Mouse (Mus musculus): ENCODE measurements around the gene Vsig8. TPM values are rescaled to one million over a fixed set of nuclear protein-coding genes. Genes with fewer than 3 reads are reported as not detected.

Gene Vsig8
- not detected for total RNA-seq (2023)

DNA sequence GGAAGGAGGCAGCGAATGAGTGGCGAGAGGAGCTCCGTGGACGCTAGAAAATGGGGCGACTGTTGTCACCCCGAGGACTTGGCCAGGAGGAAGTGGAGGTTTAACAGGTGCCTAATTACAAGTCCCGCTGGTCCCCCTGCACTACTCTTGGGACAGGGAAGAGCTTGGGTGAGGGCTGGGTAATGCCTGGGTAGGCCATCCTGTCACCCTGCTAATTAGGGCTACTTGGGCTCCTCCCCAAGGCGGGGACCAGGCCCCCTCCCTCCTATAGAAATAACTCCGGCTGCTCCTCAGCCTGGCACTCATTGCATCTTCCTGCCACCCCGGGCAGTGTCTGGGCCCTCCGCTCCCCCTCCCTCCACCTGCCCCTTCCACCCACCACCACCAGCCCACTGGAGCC lies at the start of gene Vsig8:
Vsig8 (plus strand) TSS at position 301 of the 400 bp plus-strand sequence.

DNA sequence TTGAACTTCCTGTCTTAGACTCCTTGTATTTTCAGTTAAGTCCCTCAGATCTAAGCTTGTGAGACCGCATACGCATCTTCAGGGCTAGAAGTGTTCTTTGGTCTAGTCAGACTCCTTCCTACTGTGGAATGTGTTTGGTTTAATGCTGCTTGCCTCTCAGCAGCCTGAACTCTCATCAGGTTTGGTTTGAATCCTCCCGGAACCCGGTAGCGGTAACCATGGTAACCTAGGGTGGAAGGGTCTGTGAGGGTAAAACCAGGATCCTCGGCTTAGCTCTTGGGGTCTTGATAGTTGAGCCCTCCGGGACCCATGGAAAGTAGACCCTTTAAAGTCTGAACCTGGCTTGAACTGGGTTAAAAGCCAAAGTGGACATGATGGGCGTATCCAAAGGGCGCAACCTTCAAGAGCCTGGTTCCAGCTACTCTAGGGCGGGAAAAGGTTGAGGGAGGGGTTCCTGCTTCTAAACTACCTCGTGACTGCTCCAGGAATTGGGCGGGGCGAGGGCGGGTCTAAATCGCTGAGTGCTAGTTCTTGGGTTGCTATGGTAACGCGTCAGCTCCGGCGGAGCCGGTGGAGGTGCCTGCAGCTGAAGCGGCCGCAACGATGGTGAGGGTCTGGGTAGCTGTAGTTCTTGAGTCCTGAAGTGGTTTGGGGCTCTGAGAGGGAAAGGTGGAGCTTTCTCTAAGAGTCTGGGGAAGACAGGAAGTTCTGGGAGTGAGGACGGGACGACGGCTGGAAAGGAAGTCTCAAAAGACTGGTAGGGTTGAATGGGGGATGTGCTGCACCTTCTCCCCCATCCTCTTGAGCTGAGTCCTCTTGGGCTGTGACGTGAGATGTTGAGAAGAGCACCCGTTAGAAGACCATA lies 34.9 kb upstream of the Vsig8 start, which contains the start of gene Cfap45:
Cfap45 (plus strand) TSS at position 226 of the 865 bp plus-strand sequence.

DNA sequence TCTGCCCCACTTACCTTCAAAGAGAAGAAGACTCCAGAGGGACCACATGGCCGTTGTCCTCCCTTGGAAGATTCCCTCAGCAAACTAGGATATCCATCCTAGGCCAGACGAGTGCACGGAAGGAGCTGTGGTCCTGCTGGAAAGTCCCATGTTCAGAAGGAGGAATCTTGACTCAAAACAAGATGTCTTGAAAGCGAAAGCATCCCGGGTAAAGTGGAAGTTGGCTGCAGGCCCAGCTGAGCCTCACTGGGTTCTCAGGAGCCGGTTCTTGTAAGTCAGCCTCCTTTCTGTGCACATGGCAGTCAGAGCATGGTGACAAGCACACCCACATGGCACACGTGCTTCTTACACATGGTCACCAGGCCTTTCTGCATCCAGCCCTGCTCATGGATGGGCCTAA lies 34.6 kb downstream of the Vsig8 start, which contains the start of gene Slamf8:
Slamf8 (minus strand) TSS at position 184 of the 400 bp plus-strand sequence.

DNA sequence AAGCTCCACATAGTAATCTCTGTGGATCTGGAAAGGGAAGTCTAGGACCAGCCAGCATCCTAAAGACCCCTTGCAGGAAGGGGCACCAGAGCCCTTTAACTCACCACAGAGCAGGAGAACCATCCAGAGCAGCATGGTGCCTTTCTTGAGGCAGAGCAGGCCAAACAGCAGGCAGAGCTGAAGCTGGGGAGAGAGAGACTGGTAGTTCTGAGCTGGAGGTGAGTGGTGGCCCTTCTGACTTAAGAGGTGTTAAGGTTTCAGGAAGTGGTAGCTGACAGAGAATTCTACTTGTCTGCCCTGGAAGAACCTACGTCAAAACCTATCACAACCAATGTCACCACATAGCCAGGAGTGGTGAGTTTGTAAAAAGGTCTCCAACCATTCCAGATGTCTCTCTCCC lies 46.6 kb downstream of the Vsig8 start, which contains the start of gene Fcrl6:
Fcrl6 (minus strand) TSS at position 226 of the 400 bp plus-strand sequence.

Other genes starting within 250 kb of the Vsig8 start
- 0.12 TPM for gene Kcnj9, start 226.6 kb upstream of the Vsig8 start, total RNA-seq (2023)
- 0.61 TPM for gene Kcnj10, start 214.7 kb upstream of the Vsig8 start, total RNA-seq (2023)
- gene Pigm, start 179.4 kb upstream of the Vsig8 start, total RNA-seq (2023): 30.1 TPM
- gene Slamf9, start 80.6 kb upstream of the Vsig8 start, total RNA-seq (2023): not detected
- 1.6 TPM for gene Igsf9, start 74.2 kb upstream of the Vsig8 start, total RNA-seq (2023)
- 306 TPM for gene Tagln2, start 55.9 kb upstream of the Vsig8 start, total RNA-seq (2023)
- 0.61 TPM for gene Cfap45, start 35.1 kb upstream of the Vsig8 start, total RNA-seq (2023)
- gene Slamf8, start 34.6 kb downstream of the Vsig8 start, total RNA-seq (2023): 0.70 TPM
- gene Fcrl6, start 46.6 kb downstream of the Vsig8 start, total RNA-seq (2023): not detected
- 1.6 TPM for gene Dusp23, start 77.0 kb downstream of the Vsig8 start, total RNA-seq (2023)
- not detected for gene Crp, start 142.1 kb downstream of the Vsig8 start, total RNA-seq (2023)

All from CD8-positive naive resting alpha-beta T cell, adult 57 days (primary cell).